Mouse (Mus musculus) heart, embryonic 16.5 days (tissue): ENCODE measurements around the gene 2010300C02Rik. TPM values are rescaled to one million over a fixed set of nuclear protein-coding genes. Genes with fewer than 3 reads are reported as not detected.
"Not testable (repeated sequence)": the region's sequence is repeated elsewhere in the genome, so short reads cannot be mapped to it uniquely, and the experiment has no call there.

Experiments
- ATAC-seq: fragments of 200-750 bp; cut with Nextera tagmentation; replicated peaks from 2 replicates; pipeline ENCODE4 v1.8.0; 2017; ENCODE audit warnings: moderate number of reproducible peaks; ENCODE audit not compliant: insufficient read depth, low FRiP score; ENCODE audit errors: extremely low read depth
- H3K27ac ChIP-seq: fragments of 300-500 bp; sonication (generic); 2 replicates; pipeline ENCODE4 v1.5.1; 2014; ENCODE audit warnings: mild to moderate bottlenecking, low read length, control low read depth, moderate library complexity
- H3K27me3 ChIP-seq: fragments of 300-500 bp; sonication (generic); 2 replicates; pipeline ENCODE4 v1.6.1; 2014; ENCODE audit warnings: low read length, mixed read lengths; ENCODE audit not compliant: control insufficient read depth, insufficient read depth
- H3K36me3 ChIP-seq: fragments of 300-500 bp; sonication (generic); 2 replicates; pipeline ENCODE4 v1.6.1; 2014; ENCODE audit not compliant: control insufficient read depth, insufficient read depth
- H3K4me1 ChIP-seq: fragments of 300-500 bp; sonication (generic); 2 replicates; pipeline ENCODE4 v1.6.1; 2014; ENCODE audit warnings: low read length, mixed read lengths; ENCODE audit not compliant: control insufficient read depth, insufficient read depth
- H3K4me2 ChIP-seq: fragments of 300-500 bp; sonication (generic); 2 replicates; pipeline ENCODE4 v1.6.1; 2014; ENCODE audit warnings: low read depth, mild to moderate bottlenecking, control low read depth, low read length
- H3K4me3 ChIP-seq: fragments of 300-500 bp; sonication (generic); 2 replicates; pipeline ENCODE4 v1.5.1; 2014; ENCODE audit warnings: mild to moderate bottlenecking, control low read depth, low read length
- H3K9ac ChIP-seq: fragments of 300-500 bp; sonication (generic); 2 replicates; pipeline ENCODE4 v1.6.1; 2014; ENCODE audit warnings: low read length, control low read depth
- H3K9me3 ChIP-seq: fragments of 300-500 bp; sonication (generic); replicated peaks from 2 replicates; pipeline ENCODE4 v1.6.1; 2016; ENCODE audit warnings: low read length; ENCODE audit not compliant: control insufficient read depth
- WGBS: fragments of 180-500 bp; shearing (Covaris S2); extraction: QIAGEN DNeasy Blood & Tissue Kit; methylation state at CpG from one replicate; pipeline ENCODE4 v1.1.7; 2014; 5-methylcytosine and 5-hydroxymethylcytosine counted together
- polyA plus RNA-seq: library from polyadenylated mRNA; unstranded; fragments of >200 nt; fragmentation: Nextera tagmentation; extraction: Ambion mirVana; gene quantifications from 2 replicates; pipeline ENCODE4 v1.2.1, GENCODE M21; 2015

2010300C02Rik gene
- polyA plus RNA-seq, 1 experiment from 2014 or later, result 4.5 TPM

GRCm38 (mm10) chr1:37718516-37718915 lies 1.4 kb downstream of the 2010300C02Rik start:
- WGBS, result 59% methylated on average over 7 of the region's 7 CpGs
- H3K27me3 ChIP-seq, result peaks cover 4% of the 10 kb centered on the region
- no peaks in the 10 kb centered on the region; the same call in 1 of the 2 replicates for H3K4me1 ChIP-seq
- no peaks in the 10 kb centered on the region for H3K36me3 ChIP-seq
- no peak overlapping the region for H3K27ac ChIP-seq
- ATAC-seq, result no peak
- no peaks in the 10 kb centered on the region for H3K9me3 ChIP-seq
- H3K4me3 ChIP-seq, result no peak overlapping the region
- H3K4me2 ChIP-seq, result no peak overlapping the region; the same call in 1 of the 2 replicates
- no peak overlapping the region for H3K9ac ChIP-seq

- Histone ChIP-seq H3K9ac (no peak overlapping the region), H3K27me3 (peaks cover 4% of the 10 kb centered on the region), H3K4me3 (no peak overlapping the region), H3K4me2 (no peak overlapping the region), H3K9me3 (no peaks in the 10 kb centered on the region), H3K27ac (peak overlapping the region; percentile 12; the same call in 1 of the 2 replicates), H3K36me3 (no peaks in the 10 kb centered on the region), H3K4me1 (no peaks in the 10 kb centered on the region; the same call in 1 of the 2 replicates)
- WGBS, result 72% methylated on average over 14 of the region's 14 CpGs
- ATAC-seq, result no peak
Measured at GRCm38 (mm10) chr1:37717415-37718195, 2.3 kb downstream of the 2010300C02Rik start.

- not testable (repeated sequence) for H3K4me3 ChIP-seq, H3K27ac ChIP-seq, ATAC-seq, H3K4me2 ChIP-seq, H3K27me3 ChIP-seq, H3K9ac ChIP-seq, H3K4me1 ChIP-seq, H3K36me3 ChIP-seq, H3K9me3 ChIP-seq
- 42% methylated on average over 4 of the region's 4 CpGs for WGBS
Measured at GRCm38 (mm10) chr1:37712357-37712737, 7.5 kb downstream of the 2010300C02Rik start.

DNA sequence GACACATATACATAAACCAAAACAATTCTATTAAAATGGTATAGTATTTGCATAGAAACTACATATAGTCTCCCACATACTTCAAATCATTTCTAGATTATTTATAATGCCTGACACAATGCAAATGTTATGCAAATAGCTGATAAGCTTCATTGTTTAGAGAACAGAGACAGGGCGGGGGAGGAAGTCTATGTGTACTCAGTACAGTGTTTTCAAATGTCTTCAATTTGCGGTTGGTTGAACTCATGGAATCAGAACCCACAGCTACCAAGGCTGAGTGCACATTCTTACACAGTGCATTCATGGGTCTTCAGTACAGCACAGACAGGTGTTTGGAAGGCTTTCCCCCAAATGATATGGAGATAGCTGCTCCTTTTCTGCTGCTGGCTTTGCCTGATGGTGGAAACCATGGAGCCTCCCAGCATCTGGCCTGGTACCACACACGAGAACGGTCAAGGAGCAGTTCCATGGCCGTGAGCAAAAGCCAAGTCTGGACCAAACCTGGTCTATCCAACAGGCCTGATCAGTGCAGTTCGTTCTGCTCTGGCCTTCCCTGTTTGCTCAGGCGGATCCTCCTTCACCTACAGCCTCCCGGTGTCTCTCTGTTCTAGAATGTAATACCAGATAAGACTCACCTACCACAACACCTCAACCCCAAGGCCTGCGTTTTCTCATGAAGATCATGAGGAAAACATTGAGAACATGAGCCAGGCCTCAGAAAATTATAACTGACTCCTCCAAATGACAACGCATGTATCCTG lies 8.1 kb downstream of the 2010300C02Rik start:
- Histone ChIP-seq H3K9ac (no peak overlapping the region), H3K9me3 (no peaks in the 10 kb centered on the region), H3K4me3 (no peak overlapping the region), H3K36me3 (no peaks in the 10 kb centered on the region), H3K4me1 (no peaks in the 10 kb centered on the region), H3K27ac (no peak overlapping the region), H3K27me3 (peaks cover 2% of the 10 kb centered on the region; the same call in 1 of the 2 replicates), H3K4me2 (no peak overlapping the region)
- 84% methylated on average over 10 of the region's 10 CpGs for WGBS
- ATAC-seq, result no peak

DNA sequence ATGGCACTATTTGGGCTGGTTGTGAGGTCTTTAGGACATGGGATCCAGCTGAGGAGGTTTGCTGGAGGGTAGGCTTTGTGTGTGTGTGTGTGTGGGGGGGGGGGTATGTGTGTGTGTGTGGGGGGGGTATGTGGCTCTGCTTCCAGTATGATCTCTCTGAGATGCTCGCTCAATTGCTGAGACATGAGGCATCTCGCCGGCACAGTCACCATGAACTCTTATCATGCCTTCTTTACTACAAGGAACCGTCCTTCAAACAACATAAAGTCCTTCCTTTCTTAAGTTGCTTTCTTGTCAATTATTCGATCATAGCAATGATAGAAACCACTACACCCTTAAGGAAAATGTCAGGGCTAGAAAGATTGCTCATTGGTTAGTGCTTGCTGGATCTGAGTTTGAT lies 8.8 kb downstream of the 2010300C02Rik start:
- Histone ChIP-seq H3K36me3 (no peaks in the 10 kb centered on the region), H3K9me3 (no peaks in the 10 kb centered on the region), H3K4me2 (no peak overlapping the region), H3K4me3 (no peak overlapping the region), H3K27me3 (no peaks in the 10 kb centered on the region), H3K4me1 (no peaks in the 10 kb centered on the region), H3K9ac (no peak overlapping the region), H3K27ac (no peak overlapping the region)
- WGBS, result 86% methylated on average over 5 of the region's 5 CpGs
- ATAC-seq, result no peak

- Histone ChIP-seq H3K4me3 (no peak overlapping the region), H3K4me1 (no peaks in the 10 kb centered on the region), H3K27ac (no peak overlapping the region), H3K27me3 (no peaks in the 10 kb centered on the region), H3K36me3 (no peaks in the 10 kb centered on the region), H3K9ac (no peak overlapping the region), H3K9me3 (0 out of 2 replicates have a peak, but pooled peaks cover 2% of the 10 kb centered on the region), H3K4me2 (no peak overlapping the region)
- WGBS, result 74% methylated on average over 8 of the region's 8 CpGs
- ATAC-seq, result no peak
Measured at GRCm38 (mm10) chr1:37709736-37710135, 10.1 kb downstream of the 2010300C02Rik start.

DNA sequence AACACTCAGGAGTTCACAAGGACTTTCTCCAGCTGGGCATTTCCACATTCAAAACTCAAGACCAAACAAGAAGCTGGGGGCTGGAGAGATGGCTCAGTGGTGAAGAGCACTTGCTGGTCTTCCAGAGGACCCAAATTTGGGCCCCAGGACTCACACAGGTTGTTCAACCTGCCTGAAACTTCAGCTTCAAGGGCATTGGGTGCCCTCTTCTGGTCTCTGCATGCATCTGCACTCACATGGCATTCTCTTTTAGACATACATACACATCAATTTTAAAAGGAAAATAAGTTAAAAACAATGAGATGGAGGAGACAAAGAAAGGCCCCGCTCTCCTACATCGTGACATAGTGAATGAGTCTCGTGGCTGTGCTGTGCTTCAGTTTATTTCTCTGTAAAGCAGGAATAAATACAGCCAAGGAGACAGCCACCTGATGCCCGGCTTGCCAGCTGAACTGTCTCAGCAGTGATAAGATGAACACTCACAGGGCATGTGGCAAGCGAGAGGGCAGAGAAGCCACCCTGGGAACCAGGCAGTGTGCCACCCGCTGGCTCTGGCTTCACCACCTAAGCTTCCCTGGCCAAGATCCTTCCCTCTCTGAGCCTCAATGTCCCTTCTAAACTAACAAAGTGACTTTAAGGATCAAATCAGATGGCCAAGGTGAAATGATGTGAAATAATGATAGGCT lies 11.5 kb downstream of the 2010300C02Rik start:
- H3K4me2 ChIP-seq, result no peak overlapping the region

DNA sequence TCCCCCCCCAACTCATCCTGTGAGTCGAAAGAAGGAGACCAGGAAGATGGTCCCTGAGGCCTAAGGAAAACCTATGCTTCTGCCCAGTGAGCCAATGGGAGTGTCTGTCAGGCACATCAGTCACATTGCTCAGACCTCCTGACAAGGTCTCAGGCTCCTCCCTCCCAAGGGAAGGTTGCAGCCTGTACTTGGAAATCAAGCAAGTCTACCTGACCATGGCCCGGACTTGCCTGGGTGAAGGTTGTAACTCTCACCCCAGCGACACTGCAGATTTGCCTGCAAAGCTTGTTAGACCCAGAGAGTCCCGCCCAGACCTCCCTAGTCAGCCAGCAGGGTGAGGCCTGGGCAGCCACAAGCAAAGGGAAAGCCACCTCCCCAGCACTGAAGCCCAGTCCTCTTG lies 17.6 kb downstream of the 2010300C02Rik start:
- Histone ChIP-seq H3K27ac (no peak overlapping the region), H3K4me1 (peaks cover 14% of the 10 kb centered on the region), H3K9me3 (0 out of 2 replicates have a peak, but pooled peaks cover 2% of the 10 kb centered on the region), H3K36me3 (no peaks in the 10 kb centered on the region), H3K4me3 (no peak overlapping the region), H3K9ac (no peak overlapping the region), H3K4me2 (no peak overlapping the region), H3K27me3 (no peaks in the 10 kb centered on the region)
- 62% methylated on average over 4 of the region's 4 CpGs for WGBS
- 0 out of 2 replicates have a peak, but pooled peaks have one; percentile 9 for ATAC-seq

More for the DNA sequence above, 11.5 kb downstream of the 2010300C02Rik start:
- WGBS, result 90% methylated on average over 6 of the region's 6 CpGs
- no peaks in the 10 kb centered on the region for H3K4me1 ChIP-seq
- no peak overlapping the region for H3K9ac ChIP-seq
- H3K36me3 ChIP-seq, result no peaks in the 10 kb centered on the region
- no peak overlapping the region for H3K4me3 ChIP-seq
- 0 out of 2 replicates have a peak, but pooled peaks cover 2% of the 10 kb centered on the region for H3K9me3 ChIP-seq
- H3K27ac ChIP-seq, result no peak overlapping the region
- no peak for ATAC-seq
- no peaks in the 10 kb centered on the region for H3K27me3 ChIP-seq
